In genomic region chr11:102605553-102606416, GRCm38 (mm10) we compare ENCODE assay signal across 8 mouse cellular contexts. TPM values are rescaled to one million over a fixed set of nuclear protein-coding genes. Genes with fewer than 3 reads are reported as not detected.
DNase-seq lines count a peak whose midpoint lies in the region; ATAC-seq and TF ChIP-seq lines count a peak whose summit lies in the region.

No protein-coding gene starts in this region.

- peak; percentile 10 to 16 for DNase-seq in cerebellum, adult 2 months
- no peak for DNase-seq in cerebellum, adult 11 months
- DNase-seq in mesoderm, embryonic 11.5 days (ENCODE audit: low read depth, low spot score), result peak; percentile 70
- no peak for DNase-seq in c-Kit-positive CD71-positive TER-119-positive erythroid progenitor cells, embryonic 14.5 days (ENCODE audit: low spot score)
- DNase-seq in layer of hippocampus, postnatal 36 days, result no peak

- TF ChIP-seq CTCF in cerebellum, adult 2 months (IDR thresholded peaks at IDR 0.05; ENCODE audit: borderline replicate concordance, insufficient read depth, low read depth, low read length), result no peak
- no peak for TF ChIP-seq CTCF in C2C12 (IDR thresholded peaks at IDR 0.05; ENCODE audit: control insufficient read depth, insufficient read depth, insufficient read length)
- peak; percentile 31; the same call in 1 of the 2 replicates for TF ChIP-seq CTCF in intestine, postnatal 0 days (IDR thresholded peaks at IDR 0.05; ENCODE audit: low read depth)

- peaks cover 18% of the 10 kb centered on the region for H3K36me3 ChIP-seq in C2C12 (ENCODE audit: control insufficient read depth, insufficient read depth)
- H3K36me3 ChIP-seq in forebrain, embryonic 12.5 days (replicated peaks), result no peaks in the 10 kb centered on the region
- no peaks in the 10 kb centered on the region for H3K36me3 ChIP-seq in intestine, postnatal 0 days (ENCODE audit: control insufficient read depth, insufficient read depth)

- 4% methylated on average over 62 of the region's 62 CpGs for WGBS in cerebellum, adult 2 months
- WGBS in forebrain, embryonic 12.5 days, result under 1% methylated on average over 62 of the region's 62 CpGs
- 9% methylated on average over 62 of the region's 62 CpGs for WGBS in intestine, postnatal 0 days

- H3K4me1 ChIP-seq in cerebellum, adult 2 months (ENCODE audit: control insufficient read depth, insufficient read depth, low read length), result no peaks in the 10 kb centered on the region
- H3K4me1 ChIP-seq in forebrain, embryonic 12.5 days, result peaks cover 48% of the 10 kb centered on the region
- H3K4me1 ChIP-seq in intestine, postnatal 0 days (replicated peaks; ENCODE audit: control insufficient read depth, insufficient read depth, low read length), result no peaks in the 10 kb centered on the region

- ATAC-seq in forebrain, embryonic 12.5 days (ENCODE audit: low FRiP score), result no peak
- no peak for ATAC-seq in intestine, postnatal 0 days

- H3K27me3 ChIP-seq in cerebellum, adult 2 months (ENCODE audit: control insufficient read depth, insufficient read depth, low read length), result no peaks in the 10 kb centered on the region
- H3K27me3 ChIP-seq in C2C12 (ENCODE audit: control insufficient read depth, insufficient read depth, insufficient read length), result no peaks in the 10 kb centered on the region
- H3K27me3 ChIP-seq in forebrain, embryonic 12.5 days, result no peaks in the 10 kb centered on the region
- H3K27me3 ChIP-seq in intestine, postnatal 0 days (replicated peaks; ENCODE audit: control insufficient read depth, insufficient read depth, low read length), result peaks cover 34% of the 10 kb centered on the region

- no peaks in the 10 kb centered on the region for H3K9me3 ChIP-seq in forebrain, embryonic 12.5 days
- no peaks in the 10 kb centered on the region for H3K9me3 ChIP-seq in intestine, postnatal 0 days (ENCODE audit: control insufficient read depth)

- H3K9ac ChIP-seq in forebrain, embryonic 12.5 days, result peak overlapping the region; percentile 99
- H3K9ac ChIP-seq in intestine, postnatal 0 days (ENCODE audit: low read depth, low read length), result peak overlapping the region; percentile 58

- peak overlapping the region; percentile 58 for H3K4me3 ChIP-seq in cerebellum, adult 2 months (replicated peaks; ENCODE audit: insufficient read depth, low read depth, low read length)
- peak overlapping the region; percentile 57 for H3K4me3 ChIP-seq in C2C12 (ENCODE audit: insufficient read depth, poor library complexity, severe bottlenecking)
- H3K4me3 ChIP-seq in forebrain, embryonic 12.5 days (replicated peaks), result peak overlapping the region; percentile 93
- H3K4me3 ChIP-seq in intestine, postnatal 0 days (ENCODE audit: low read depth, low read length), result peak overlapping the region; percentile 66

- no peak for TF ChIP-seq POLR2A in cerebellum, adult 2 months (IDR thresholded peaks at IDR 0.05; ENCODE audit: borderline replicate concordance, insufficient read depth, low read length)

- H3K79me3 ChIP-seq in C2C12 (ENCODE audit: low read depth), result peaks cover 17% of the 10 kb centered on the region

- H3ac ChIP-seq in C2C12 (ENCODE audit: control insufficient read depth, insufficient read length, low read depth), result peak overlapping the region; percentile 66

- peak overlapping the region; percentile 82 for H3K4me2 ChIP-seq in forebrain, embryonic 12.5 days
- peak overlapping the region; percentile 82 for H3K4me2 ChIP-seq in intestine, postnatal 0 days (replicated peaks; ENCODE audit: low read depth)

- peaks cover 30% of the 10 kb centered on the region for H3K79me2 ChIP-seq in C2C12 (ENCODE audit: control insufficient read depth, insufficient read depth)

- H3K27ac ChIP-seq in cerebellum, adult 2 months (ENCODE audit: insufficient read depth, low read length), result no peak overlapping the region
- peak overlapping the region; percentile 100 for H3K27ac ChIP-seq in forebrain, embryonic 12.5 days
- no peak overlapping the region for H3K27ac ChIP-seq in intestine, postnatal 0 days (ENCODE audit: low read depth, low read length)

TF ChIP-seq in C2C12, 6 proteins besides CTCF, POLR2A, EP300 and RAD21:
- no peak for TF ChIP-seq CEBPB (IDR thresholded peaks at IDR 0.05; ENCODE audit: low read depth)
- TF ChIP-seq MYOG (IDR thresholded peaks at IDR 0.05; ENCODE audit: control insufficient read depth, extremely low read depth, insufficient read length), result no peak
- TF ChIP-seq FOSL1 (IDR thresholded peaks at IDR 0.05; ENCODE audit: insufficient read depth, low read length, poor library complexity, severe bottlenecking), result no peak

RNA-seq across cellular contexts. Expression of gene Fzd2, which starts 1.6 kb away (rescaled TPM):
- polyA plus RNA-seq in cerebellum, adult 2 months (2012; rRNA removed), result 2.7 and 2.9 TPM in 2 replicates
- polyA plus RNA-seq in C2C12 (2012; fragmentation: generic; extraction: Trizol), result 42.1 TPM
- polyA plus RNA-seq in forebrain, embryonic 12.5 days (2016; fragmentation: Nextera tagmentation; extraction: Ambion mirVana), result 42.2 and 42.3 TPM in 2 replicates
- 6.0 and 6.2 TPM in 2 replicates for polyA plus RNA-seq in intestine, postnatal 0 days (2015; fragmentation: Nextera tagmentation; extraction: Ambion mirVana)
- 1 to 10 TPM; 6.3 to 8.9 TPM for total RNA-seq in layer of hippocampus, postnatal 36 days (2021)

RNA-seq across cellular contexts. Expression of gene Gm11627, which starts 26.5 kb away (rescaled TPM):
- 1.1 and 1.3 TPM in 2 replicates for polyA plus RNA-seq in cerebellum, adult 2 months (2012; rRNA removed)
- polyA plus RNA-seq in C2C12 (2012; fragmentation: generic; extraction: Trizol), result 0.26 TPM
- 11.7 and 12.5 TPM in 2 replicates for polyA plus RNA-seq in forebrain, embryonic 12.5 days (2016; fragmentation: Nextera tagmentation; extraction: Ambion mirVana)
- 11.2 and 12.7 TPM in 2 replicates for polyA plus RNA-seq in intestine, postnatal 0 days (2015; fragmentation: Nextera tagmentation; extraction: Ambion mirVana)
- 1 to 10 TPM in 1 of 2 experiments, under 1 TPM in 1; 0.90 to 3.2 TPM for total RNA-seq in layer of hippocampus, postnatal 36 days (2021)

RNA-seq across cellular contexts. Expression of gene Gpatch8, which starts 49.6 kb away (rescaled TPM):
- 64.7 and 66.9 TPM in 2 replicates for polyA plus RNA-seq in cerebellum, adult 2 months (2012; rRNA removed)
- polyA plus RNA-seq in C2C12 (2012; fragmentation: generic; extraction: Trizol), result 7.3 TPM
- 66.6 and 67.9 TPM in 2 replicates for polyA plus RNA-seq in forebrain, embryonic 12.5 days (2016; fragmentation: Nextera tagmentation; extraction: Ambion mirVana)
- polyA plus RNA-seq in intestine, postnatal 0 days (2015; fragmentation: Nextera tagmentation; extraction: Ambion mirVana), result 18.9 and 22.3 TPM in 2 replicates
- 10 to 100 TPM; 44.1 to 58.6 TPM for total RNA-seq in layer of hippocampus, postnatal 36 days (2021)

RNA-seq across cellular contexts. Expression of gene Meioc, which starts 57.7 kb away (rescaled TPM):
- polyA plus RNA-seq in cerebellum, adult 2 months (2012; rRNA removed), result not detected in 2 replicates
- polyA plus RNA-seq in C2C12 (2012; fragmentation: generic; extraction: Trizol), result not detected
- 0.19 and 0.21 TPM in 2 replicates for polyA plus RNA-seq in forebrain, embryonic 12.5 days (2016; fragmentation: Nextera tagmentation; extraction: Ambion mirVana)
- 0.09 and 0.14 TPM in 2 replicates for polyA plus RNA-seq in intestine, postnatal 0 days (2015; fragmentation: Nextera tagmentation; extraction: Ambion mirVana)
- total RNA-seq in layer of hippocampus, postnatal 36 days (2021), result not detected

Comparison
In these comparisons a context has a peak if more than half of its experiments do, and no peak if none do; other contexts are left out.
1. DNase-seq: peak in cerebellum, adult 2 months (2 of 2) and mesoderm, embryonic 11.5 days (single experiment); none in cerebellum, adult 11 months (single experiment), c-Kit-positive CD71-positive TER-119-positive erythroid progenitor cells, embryonic 14.5 days (single experiment) and layer of hippocampus, postnatal 36 days (0 of 2).
2. Peak in every context shown above with its lines, with median percentiles within 50 percentile points of each other: H3K4me3 ChIP-seq.